Mouse (Mus musculus) CD4-positive, CD25-positive, alpha-beta regulatory T cell, adult 2 months (primary cell): ENCODE results near the gene Acadsb.

Source experiments
- DNase-seq: peaks from one replicate; pipeline ENCODE4 v3.0.0-alpha.2; 2012; ENCODE audit warnings: low read depth, low spot score

Acadsb gene

DNA sequence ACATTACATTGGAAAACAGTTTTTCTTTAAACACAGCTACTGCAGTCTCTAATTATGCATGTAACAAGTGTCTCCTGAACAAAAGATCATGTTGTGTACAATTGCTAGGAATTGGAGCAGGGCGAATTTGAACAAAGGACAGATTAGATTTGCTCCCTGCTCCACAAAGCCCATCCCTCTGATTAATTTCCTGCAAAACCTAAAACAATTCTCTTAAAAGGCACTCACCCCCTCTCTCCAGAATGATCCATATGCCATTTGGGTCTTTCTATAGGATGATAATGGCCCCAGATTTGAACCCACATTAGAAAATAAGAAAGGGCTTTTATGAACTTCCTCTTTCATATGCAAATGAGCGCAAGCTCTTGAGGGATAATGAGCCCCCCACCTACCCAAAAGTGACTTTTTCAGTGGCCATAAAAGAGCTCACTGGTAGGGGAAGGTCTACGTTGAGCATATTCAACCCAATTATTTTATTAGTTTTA is 54.8 kb downstream of the Acadsb start:
- DNase-seq = no peak

- DNase-seq = no peak
These were observed 55.3 kb downstream of the Acadsb start for GRCm38 (mm10) chr7:131465735-131466134.

GRCm38 (mm10) chr7:131467312-131467711 is 56.9 kb downstream of the Acadsb start:
- DNase-seq = no peak

DNA sequence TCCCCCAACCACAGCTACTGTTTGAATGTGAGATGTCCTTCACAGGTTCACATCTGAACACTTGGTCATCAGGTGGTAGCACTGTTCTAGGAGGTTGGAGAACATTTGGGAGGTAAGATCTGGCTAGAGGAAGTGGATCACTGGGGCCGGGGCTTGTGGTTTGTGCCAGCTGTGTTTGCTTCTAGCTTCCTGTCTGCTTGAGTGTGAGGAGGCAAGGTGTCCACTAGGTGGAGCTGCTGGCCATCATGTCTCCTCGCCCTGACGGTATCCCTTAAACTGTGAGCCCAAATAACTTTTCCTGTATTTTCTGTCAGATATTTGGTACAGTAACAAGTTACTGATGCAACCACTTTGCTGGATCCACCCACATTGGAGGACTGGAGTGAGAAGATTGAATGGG is 59.1 kb downstream of the Acadsb start:
- peak; percentile 33 for DNase-seq

DNA sequence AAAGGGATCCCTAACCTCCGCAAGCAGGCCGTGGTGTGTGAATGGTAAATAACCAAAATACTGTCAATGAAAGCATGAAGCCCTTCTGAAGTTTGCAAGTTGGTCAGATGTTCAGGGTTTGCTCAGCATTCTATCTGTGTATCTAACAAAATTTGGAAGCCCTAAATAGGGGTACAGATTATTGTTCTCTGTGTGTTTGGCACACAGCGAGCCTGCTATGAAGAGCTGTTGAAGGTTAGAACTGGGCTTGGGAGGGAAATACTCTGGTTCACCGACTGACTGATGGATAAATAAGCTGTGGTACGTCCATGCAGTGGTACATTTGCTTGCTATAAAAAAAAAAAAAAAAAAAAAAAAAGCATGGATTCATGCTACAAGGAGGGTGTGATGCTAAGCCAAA is 61.1 kb downstream of the Acadsb start:
- no peak for DNase-seq

GRCm38 (mm10) chr7:131477140-131477539 is 66.7 kb downstream of the Acadsb start:
- DNase-seq = no peak

DNA sequence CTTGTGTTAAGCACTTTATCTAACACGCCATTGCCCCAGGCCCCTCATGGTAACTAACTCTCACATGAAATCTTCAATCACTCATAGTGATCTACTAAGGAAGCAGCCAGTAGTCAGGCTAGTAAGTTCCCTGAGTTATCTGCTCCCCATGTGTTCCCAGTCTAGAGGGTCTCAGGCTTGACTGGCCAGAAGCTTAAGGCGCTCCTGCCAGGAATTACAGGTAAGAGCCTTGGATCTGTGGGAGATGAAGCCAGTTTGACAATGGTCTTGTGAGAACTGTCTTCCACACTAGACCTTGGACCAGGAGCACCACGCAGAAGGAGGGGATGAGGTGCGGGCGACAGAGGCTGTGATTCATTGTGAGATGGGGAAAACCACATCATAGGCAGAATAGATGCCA is 68.0 kb downstream of the Acadsb start:
- no peak for DNase-seq
